Mouse (Mus musculus) forebrain, embryonic 15.5 days (tissue): Measurements from ENCODE around the gene Rgs7. TPM values are rescaled to one million over a fixed set of nuclear protein-coding genes. Genes with fewer than 3 reads are reported as not detected.

Experiments
- ATAC-seq: fragments of 200-750 bp; cut with Nextera tagmentation; replicated peaks from 2 replicates; pipeline ENCODE4 v1.8.0; 2017; ENCODE audit warnings: mild to moderate bottlenecking, moderate TSS enrichment, moderate library complexity
- H3K27ac ChIP-seq: fragments of 300-500 bp; sonication (generic); replicated peaks from 2 replicates; pipeline ENCODE4 v1.5.1; 2015; ENCODE audit warnings: mild to moderate bottlenecking, inconsistent platforms
- H3K27me3 ChIP-seq: fragments of 300-500 bp; sonication (generic); 2 replicates; pipeline ENCODE4 v1.6.1; 2015; ENCODE audit warnings: inconsistent platforms
- H3K36me3 ChIP-seq: fragments of 300-500 bp; sonication (generic); 2 replicates; pipeline ENCODE4 v1.6.1; 2015; ENCODE audit warnings: mild to moderate bottlenecking, inconsistent platforms
- H3K4me1 ChIP-seq: fragments of 300-500 bp; sonication (generic); 2 replicates; pipeline ENCODE4 v1.6.1; 2015; ENCODE audit warnings: inconsistent platforms
- H3K4me2 ChIP-seq: fragments of 300-500 bp; sonication (generic); replicated peaks from 2 replicates; pipeline ENCODE4 v1.6.1; 2015; ENCODE audit warnings: mild to moderate bottlenecking, inconsistent platforms
- H3K4me3 ChIP-seq: fragments of 300-500 bp; sonication (generic); 2 replicates; pipeline ENCODE4 v1.5.1; 2015; ENCODE audit warnings: mild to moderate bottlenecking, inconsistent platforms
- H3K9ac ChIP-seq: fragments of 300-500 bp; sonication (generic); replicated peaks from 2 replicates; pipeline ENCODE4 v1.6.1; 2015; ENCODE audit warnings: mild to moderate bottlenecking, inconsistent platforms
- H3K9me3 ChIP-seq: fragments of 300-500 bp; sonication (generic); 2 replicates; pipeline ENCODE4 v1.6.1; 2016; ENCODE audit warnings: inconsistent platforms
- WGBS: fragments of 180-500 bp; shearing (Covaris S2); methylation state at CpG from one replicate; pipeline ENCODE4 v1.1.7; 2015; ENCODE audit warnings: mixed read lengths; 5-methylcytosine and 5-hydroxymethylcytosine counted together
- polyA plus RNA-seq: library from polyadenylated mRNA; unstranded; fragments of >200 nt; fragmentation: Nextera tagmentation; extraction: Ambion mirVana; gene quantifications from 2 replicates; pipeline ENCODE4 v1.2.1, GENCODE M21; 2015

Rgs7 gene
- polyA plus RNA-seq, 1 experiment from 2014 or later, result 18.9 TPM

- Histone ChIP-seq H3K27me3 (no peaks in the 10 kb centered on the region), H3K4me1 (no peaks in the 10 kb centered on the region), H3K9me3 (no peaks in the 10 kb centered on the region), H3K4me3 (no peak overlapping the region), H3K4me2 (no peak overlapping the region), H3K27ac (no peak overlapping the region), H3K9ac (no peak overlapping the region), H3K36me3 (no peaks in the 10 kb centered on the region)
- no peak for ATAC-seq
- 89% methylated on average over 1 of the region's 1 CpGs for WGBS
Observed at GRCm38 (mm10) chr1:175108270-175108860, 383.9 kb downstream of the Rgs7 start.

GRCm38 (mm10) chr1:175106315-175106714 lies 386.0 kb downstream of the Rgs7 start:
- no peaks in the 10 kb centered on the region for H3K4me1 ChIP-seq
- H3K4me3 ChIP-seq, result no peak overlapping the region
- no peak overlapping the region for H3K9ac ChIP-seq
- H3K27ac ChIP-seq, result no peak overlapping the region
- no peaks in the 10 kb centered on the region for H3K9me3 ChIP-seq
- no peaks in the 10 kb centered on the region for H3K36me3 ChIP-seq
- no peaks in the 10 kb centered on the region for H3K27me3 ChIP-seq
- no peak overlapping the region for H3K4me2 ChIP-seq
- 64% methylated on average over 1 of the region's 1 CpGs for WGBS
- ATAC-seq, result no peak

DNA sequence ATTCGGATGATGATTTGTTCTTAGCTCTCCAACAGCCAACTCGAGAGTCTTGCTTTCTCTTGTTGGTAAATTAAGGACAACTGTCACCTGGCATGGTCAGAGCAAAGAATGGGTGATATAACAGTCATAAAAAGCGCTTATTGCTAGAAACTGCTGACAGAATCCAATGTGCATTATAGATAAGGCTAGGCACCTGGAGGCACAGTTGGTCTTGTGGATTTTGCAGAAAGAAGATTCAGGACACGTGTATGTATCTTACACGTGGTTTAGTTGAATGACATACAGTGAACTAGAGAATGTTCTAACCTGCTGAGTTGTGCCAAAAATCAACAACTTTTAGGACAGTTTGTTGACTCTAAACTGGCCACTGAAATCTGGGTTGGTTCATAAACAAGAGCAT lies 386.9 kb downstream of the Rgs7 start:
- Histone ChIP-seq H3K27ac (no peak overlapping the region), H3K27me3 (no peaks in the 10 kb centered on the region), H3K4me1 (no peaks in the 10 kb centered on the region), H3K4me2 (no peak overlapping the region), H3K36me3 (no peaks in the 10 kb centered on the region), H3K4me3 (no peak overlapping the region), H3K9ac (no peak overlapping the region), H3K9me3 (no peaks in the 10 kb centered on the region)
- WGBS, result 89% methylated on average over 5 of the region's 5 CpGs
- no peak for ATAC-seq

GRCm38 (mm10) chr1:175097014-175097413 lies 395.3 kb downstream of the Rgs7 start:
- no peak overlapping the region for H3K4me2 ChIP-seq
- H3K27me3 ChIP-seq, result no peaks in the 10 kb centered on the region
- no peaks in the 10 kb centered on the region for H3K4me1 ChIP-seq
- H3K9me3 ChIP-seq, result no peaks in the 10 kb centered on the region
- no peaks in the 10 kb centered on the region for H3K36me3 ChIP-seq
- no peak overlapping the region for H3K27ac ChIP-seq
- no peak overlapping the region for H3K9ac ChIP-seq
- H3K4me3 ChIP-seq, result no peak overlapping the region
- 32% methylated on average over 3 of the region's 3 CpGs for WGBS
- ATAC-seq, result no peak

GRCm38 (mm10) chr1:175082104-175082503 lies 410.2 kb downstream of the Rgs7 start:
- Histone ChIP-seq H3K4me1 (no peaks in the 10 kb centered on the region), H3K27ac (no peak overlapping the region), H3K9me3 (no peaks in the 10 kb centered on the region), H3K27me3 (no peaks in the 10 kb centered on the region), H3K36me3 (no peaks in the 10 kb centered on the region), H3K4me2 (no peak overlapping the region), H3K4me3 (no peak overlapping the region), H3K9ac (no peak overlapping the region)
- WGBS, result 85% methylated on average over 1 of the region's 1 CpGs
- ATAC-seq, result no peak

GRCm38 (mm10) chr1:175079819-175080608 lies 412.3 kb downstream of the Rgs7 start:
- ATAC-seq, result no peak

DNA sequence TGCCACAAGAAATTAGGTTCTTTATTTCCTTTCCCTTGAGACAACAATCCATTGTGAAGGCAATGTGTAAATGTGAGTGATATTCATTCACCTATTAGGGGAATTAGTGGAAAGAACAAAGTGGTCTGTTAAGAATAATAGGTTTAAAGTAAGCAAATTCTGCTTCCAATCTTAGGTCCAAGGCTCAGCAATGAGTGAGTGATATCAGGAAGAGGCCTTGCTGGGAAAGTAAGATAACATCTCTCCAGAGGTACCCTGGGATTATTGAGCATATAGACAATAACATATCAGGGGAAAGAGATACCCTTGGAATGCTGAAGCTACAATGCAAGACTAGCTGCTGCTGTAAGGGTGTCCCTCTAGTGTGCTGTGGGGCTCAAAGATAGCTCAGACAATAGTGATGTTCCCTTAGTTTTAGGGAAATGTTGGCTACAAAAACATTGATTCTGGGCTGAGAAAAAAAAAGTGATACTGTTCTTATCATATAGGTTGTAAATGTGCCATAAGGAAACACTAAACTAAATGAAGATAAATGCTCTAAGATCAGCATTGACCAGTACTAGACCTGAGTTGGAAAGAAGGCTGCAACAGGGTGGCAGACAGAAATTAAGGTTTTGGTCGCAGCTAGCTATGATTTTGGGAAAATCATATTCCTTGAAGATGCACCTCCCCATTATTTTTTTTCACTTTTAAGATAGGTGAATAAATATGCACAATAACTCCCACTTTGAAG lies 418.6 kb downstream of the Rgs7 start:
- ATAC-seq, result no peak
- H3K36me3 ChIP-seq, result no peaks in the 10 kb centered on the region
- H3K27me3 ChIP-seq, result no peaks in the 10 kb centered on the region
- H3K4me3 ChIP-seq, result no peak overlapping the region
- no peak overlapping the region for H3K27ac ChIP-seq
- no peaks in the 10 kb centered on the region for H3K9me3 ChIP-seq
- no peak overlapping the region for H3K4me2 ChIP-seq
- no peak overlapping the region for H3K9ac ChIP-seq
- WGBS, result 92% methylated on average over 1 of the region's 1 CpGs
- no peaks in the 10 kb centered on the region for H3K4me1 ChIP-seq

More at GRCm38 (mm10) chr1:175079819-175080608, 412.3 kb downstream of the Rgs7 start:
- Histone ChIP-seq H3K9ac (no peak overlapping the region), H3K27me3 (no peaks in the 10 kb centered on the region), H3K4me3 (no peak overlapping the region), H3K4me1 (no peaks in the 10 kb centered on the region), H3K4me2 (no peak overlapping the region), H3K36me3 (no peaks in the 10 kb centered on the region), H3K27ac (no peak overlapping the region), H3K9me3 (no peaks in the 10 kb centered on the region)
- WGBS, result 83% methylated on average over 4 of the region's 4 CpGs

GRCm38 (mm10) chr1:175069758-175070290 lies 422.5 kb downstream of the Rgs7 start:
- no peaks in the 10 kb centered on the region for H3K4me1 ChIP-seq
- no peaks in the 10 kb centered on the region for H3K36me3 ChIP-seq
- H3K4me2 ChIP-seq, result no peak overlapping the region
- ATAC-seq, result no peak
- no peak overlapping the region for H3K9ac ChIP-seq
- 69% methylated on average over 4 of the region's 4 CpGs for WGBS
- H3K4me3 ChIP-seq, result no peak overlapping the region
- H3K27ac ChIP-seq, result no peak overlapping the region
- no peaks in the 10 kb centered on the region for H3K27me3 ChIP-seq
- H3K9me3 ChIP-seq, result no peaks in the 10 kb centered on the region

DNA sequence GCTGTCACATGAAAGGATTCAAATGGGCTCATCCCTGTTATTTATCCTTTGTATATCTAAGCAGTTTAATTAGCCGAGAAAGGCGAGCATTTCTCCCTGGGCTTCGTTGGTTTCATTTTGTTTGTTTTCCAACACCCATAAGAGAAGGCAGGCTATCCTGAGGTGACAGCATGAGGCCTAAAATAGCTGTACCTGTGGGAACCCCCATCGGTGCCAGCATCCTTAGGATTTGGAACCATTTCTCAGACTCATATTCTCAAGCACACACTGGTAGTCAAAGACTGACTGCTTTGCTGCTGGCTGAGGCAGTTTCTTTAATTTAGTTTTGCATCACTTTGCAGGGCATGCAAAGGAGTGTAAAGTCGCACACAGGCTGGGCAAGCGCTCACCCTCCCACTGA lies 443.2 kb downstream of the Rgs7 start:
- Histone ChIP-seq H3K4me3 (no peak overlapping the region), H3K36me3 (no peaks in the 10 kb centered on the region), H3K4me2 (no peak overlapping the region), H3K9me3 (no peaks in the 10 kb centered on the region), H3K27ac (no peak overlapping the region), H3K27me3 (no peaks in the 10 kb centered on the region), H3K4me1 (no peaks in the 10 kb centered on the region), H3K9ac (no peak overlapping the region)
- 87% methylated on average over 6 of the region's 6 CpGs for WGBS
- no peak for ATAC-seq

- H3K4me2 ChIP-seq, result no peak overlapping the region
- no peaks in the 10 kb centered on the region for H3K27me3 ChIP-seq
- WGBS, result 66% methylated on average over 4 of the region's 4 CpGs
- no peak overlapping the region for H3K4me3 ChIP-seq
- H3K36me3 ChIP-seq, result no peaks in the 10 kb centered on the region
- no peak overlapping the region for H3K27ac ChIP-seq
- H3K9me3 ChIP-seq, result no peaks in the 10 kb centered on the region
- H3K9ac ChIP-seq, result no peak overlapping the region
- H3K4me1 ChIP-seq, result no peaks in the 10 kb centered on the region
- peak; percentile 84 for ATAC-seq
Observed at GRCm38 (mm10) chr1:175041167-175041817, 451.0 kb downstream of the Rgs7 start.

GRCm38 (mm10) chr1:175040038-175040437 lies 452.3 kb downstream of the Rgs7 start:
- no peak for ATAC-seq
- Histone ChIP-seq H3K9me3 (no peaks in the 10 kb centered on the region), H3K9ac (no peak overlapping the region), H3K4me3 (no peak overlapping the region), H3K27me3 (no peaks in the 10 kb centered on the region), H3K36me3 (no peaks in the 10 kb centered on the region), H3K4me2 (no peak overlapping the region), H3K4me1 (no peaks in the 10 kb centered on the region), H3K27ac (no peak overlapping the region)
- 91% methylated on average over 4 of the region's 4 CpGs for WGBS

DNA sequence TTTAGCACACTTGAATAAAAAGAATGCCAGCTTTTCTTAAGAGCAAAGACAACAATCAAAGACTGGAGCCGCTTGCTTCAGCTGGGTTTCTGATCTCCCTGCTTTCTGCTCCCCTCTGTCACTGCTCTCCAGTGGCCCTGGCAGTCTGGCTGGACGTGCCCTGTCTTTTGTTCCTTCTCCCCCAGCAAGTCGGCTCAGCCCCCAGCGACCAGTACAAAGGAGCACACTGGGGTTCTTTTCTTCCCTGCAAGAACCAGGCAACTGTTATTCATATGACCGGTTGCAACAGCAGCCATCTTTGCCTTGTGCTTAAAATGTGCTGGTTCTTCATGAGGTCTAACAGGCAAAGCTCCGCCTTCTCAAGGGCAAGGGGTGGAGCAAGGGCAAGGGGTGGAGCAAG lies 452.7 kb downstream of the Rgs7 start:
- H3K36me3 ChIP-seq, result no peaks in the 10 kb centered on the region
- H3K27me3 ChIP-seq, result no peaks in the 10 kb centered on the region
- H3K4me3 ChIP-seq, result no peak overlapping the region
- no peak overlapping the region for H3K9ac ChIP-seq
- no peaks in the 10 kb centered on the region for H3K4me1 ChIP-seq
- WGBS, result 12% methylated on average over 6 of the region's 6 CpGs
- no peaks in the 10 kb centered on the region for H3K9me3 ChIP-seq
- no peak overlapping the region for H3K4me2 ChIP-seq
- ATAC-seq, result 0 out of 2 replicates have a peak, but pooled peaks have one; percentile 19
- no peak overlapping the region for H3K27ac ChIP-seq
